In genomic region chr2:123064648-123065047, GRCm38 (mm10) we compare ENCODE assay signal across 13 mouse cellular contexts.
DNase-seq lines count a peak whose midpoint lies in the region.
"Had no signal": no experiment of that assay in that cellular context is flagged by ENCODE, and none has a peak within 500 bp of the region (broad histone marks: within the 10 kb centered on the region; RNA-seq: fewer than 3 reads in every experiment).

No protein-coding gene starts in this region.

- peak; percentile 18 to 46 for DNase-seq in heart, postnatal 10 days
- DNase-seq in heart, postnatal 25 days (ENCODE audit: low spot score) = no peak
- DNase-seq in ovary, adult 18-20 months (ENCODE audit: low spot score) = peak; percentile 48
- DNase-seq in ovary, postnatal 10 days (ENCODE audit: low spot score) = no peak
- DNase-seq in adrenal gland, postnatal 14 days = peak; percentile 43
- DNase-seq in ovary, postnatal 36 days (ENCODE audit: low spot score) = peak; percentile 24
- DNase-seq in urinary bladder, postnatal 10 days (ENCODE audit: low spot score) = no peak
- DNase-seq in right cerebral cortex, postnatal 14 days = no peak
- DNase-seq: cerebellum, adult 18-20 months; cerebellum, adult 9-11 months; cerebellum, postnatal 36 days; forebrain, postnatal 0 days; gastrocnemius, postnatal 36 days had no signal

- intact Hi-C loops in heart, postnatal 10 days (cut with DNase I) = no loop called here
- intact Hi-C loops in heart, postnatal 25 days (cut with DNase I) = no loop called here

Comparison
In these comparisons a context has a peak if more than half of its experiments do, and no peak if none do; other contexts are left out.
1. DNase-seq: peak in heart, postnatal 10 days (2 of 2), ovary, adult 18-20 months (single experiment), adrenal gland, postnatal 14 days (single experiment) and ovary, postnatal 36 days (single experiment); none in heart, postnatal 25 days (single experiment), ovary, postnatal 10 days (single experiment), urinary bladder, postnatal 10 days (single experiment) and right cerebral cortex, postnatal 14 days (single experiment).